Mouse (Mus musculus) stomach, embryonic 15.5 days (tissue): Measurements from ENCODE around the gene Ei24. TPM values are rescaled to one million over a fixed set of nuclear protein-coding genes. Genes with fewer than 3 reads are reported as not detected.

ENCODE experiments used
- ATAC-seq: fragments of 200-750 bp; cut with Nextera tagmentation; 2 replicates; pipeline ENCODE4 v1.8.0; 2017; ENCODE audit warnings: low read depth, moderate number of reproducible peaks, moderate TSS enrichment; ENCODE audit not compliant: insufficient read depth, low FRiP score
- H3K27ac ChIP-seq: fragments of 300-500 bp; sonication (generic); 2 replicates; pipeline ENCODE4 v1.5.1; 2015; ENCODE audit warnings: mild to moderate bottlenecking, inconsistent platforms
- H3K27me3 ChIP-seq: fragments of 300-500 bp; sonication (generic); replicated peaks from 2 replicates; pipeline ENCODE4 v1.6.1; 2015; ENCODE audit warnings: inconsistent platforms
- H3K36me3 ChIP-seq: fragments of 300-500 bp; sonication (generic); 2 replicates; pipeline ENCODE4 v1.6.1; 2015; ENCODE audit warnings: inconsistent platforms
- H3K4me1 ChIP-seq: fragments of 300-500 bp; sonication (generic); 2 replicates; pipeline ENCODE4 v1.6.1; 2015; ENCODE audit warnings: inconsistent platforms
- H3K4me2 ChIP-seq: fragments of 300-500 bp; sonication (generic); 2 replicates; pipeline ENCODE4 v1.6.1; 2015; ENCODE audit warnings: mild to moderate bottlenecking, inconsistent platforms
- H3K4me3 ChIP-seq: fragments of 300-500 bp; sonication (generic); replicated peaks from 2 replicates; pipeline ENCODE4 v1.5.1; 2015; ENCODE audit warnings: inconsistent platforms
- H3K9ac ChIP-seq: fragments of 300-500 bp; sonication (generic); 2 replicates; pipeline ENCODE4 v1.6.1; 2015; ENCODE audit warnings: inconsistent platforms
- H3K9me3 ChIP-seq: fragments of 300-500 bp; sonication (generic); 2 replicates; pipeline ENCODE4 v1.6.1; 2016; ENCODE audit warnings: inconsistent platforms
- WGBS: fragments of 180-500 bp; shearing (Covaris S2); methylation state at CpG from one replicate; pipeline ENCODE4 v1.1.7; 2015; 5-methylcytosine and 5-hydroxymethylcytosine counted together
- polyA plus RNA-seq: library from polyadenylated mRNA; unstranded; fragments of >200 nt; fragmentation: Nextera tagmentation; extraction: Ambion mirVana; gene quantifications from 2 replicates; pipeline ENCODE4 v1.2.1, GENCODE M21; 2015

Ei24 gene
- polyA plus RNA-seq, 1 experiment from 2014 or later = 94.8 TPM

DNA sequence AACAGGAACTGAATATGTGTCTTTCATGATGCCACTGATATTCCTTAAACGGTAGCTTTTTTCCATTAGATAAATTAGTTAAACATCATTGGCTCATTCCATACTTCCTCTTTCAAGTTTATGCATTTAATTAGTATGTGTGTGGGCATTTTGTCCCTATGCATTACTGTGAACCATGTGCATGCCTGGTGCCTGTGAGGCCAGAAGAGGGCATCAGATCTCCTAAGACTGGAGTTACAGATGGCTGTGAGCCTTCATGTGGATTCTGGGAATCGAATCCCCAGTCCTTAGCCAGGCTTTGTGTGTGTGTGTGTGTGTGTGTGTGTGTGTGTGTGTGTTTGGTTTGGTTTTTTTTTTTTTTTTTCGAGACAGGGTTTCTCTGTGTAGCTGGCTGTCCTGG is 17.3 kb upstream of the Ei24 start:
- H3K9me3 ChIP-seq = no peaks in the 10 kb centered on the region
- no peaks in the 10 kb centered on the region for H3K36me3 ChIP-seq
- H3K4me3 ChIP-seq = no peak overlapping the region
- no peak overlapping the region for H3K4me2 ChIP-seq
- H3K27me3 ChIP-seq = no peaks in the 10 kb centered on the region
- 51% methylated on average over 3 of the region's 3 CpGs for WGBS
- no peak overlapping the region for H3K9ac ChIP-seq
- H3K27ac ChIP-seq = no peak overlapping the region
- no peak for ATAC-seq
- no peaks in the 10 kb centered on the region for H3K4me1 ChIP-seq

DNA sequence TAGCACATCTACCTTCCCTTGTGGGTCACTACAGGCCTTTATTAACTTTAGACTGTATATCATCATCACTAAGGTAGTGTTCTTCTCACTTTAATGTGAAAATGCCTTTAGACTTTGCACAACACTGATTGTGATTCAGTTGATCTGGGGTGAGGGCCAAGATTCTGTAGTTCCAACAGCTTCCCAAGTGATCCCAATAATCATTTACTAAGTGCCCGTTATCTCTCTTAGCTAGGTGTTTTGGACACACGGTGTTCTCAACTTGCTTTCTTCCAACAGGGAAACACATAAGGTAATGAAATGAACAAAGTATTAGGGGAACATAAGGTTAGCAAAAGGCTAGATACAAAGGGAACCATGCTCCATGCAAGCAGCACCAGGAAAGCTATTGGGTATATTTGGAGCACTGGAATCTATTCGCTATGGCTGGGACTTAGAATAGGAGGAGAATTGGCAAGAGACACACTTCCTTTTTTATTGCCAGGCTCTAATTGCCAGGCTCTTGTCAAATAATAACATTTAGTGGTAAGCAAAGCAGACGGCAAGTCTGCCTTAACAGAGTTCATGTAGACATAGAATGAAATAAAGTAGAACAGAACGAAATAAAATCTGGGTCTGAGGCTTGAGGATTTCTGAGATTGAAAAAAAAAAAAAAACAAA is 11.1 kb upstream of the Ei24 start:
- 78% methylated on average over 5 of the region's 5 CpGs for WGBS
- no peak for ATAC-seq

GRCm38 (mm10) chr9:36805256-36805975 is 8.2 kb upstream of the Ei24 start:
- H3K9me3 ChIP-seq = no peaks in the 10 kb centered on the region
- no peak overlapping the region for H3K4me2 ChIP-seq
- no peaks in the 10 kb centered on the region for H3K4me1 ChIP-seq
- H3K36me3 ChIP-seq = no peaks in the 10 kb centered on the region
- 78% methylated on average over 3 of the region's 3 CpGs for WGBS
- ATAC-seq = no peak
- no peak overlapping the region for H3K4me3 ChIP-seq
- no peak overlapping the region for H3K27ac ChIP-seq
- H3K9ac ChIP-seq = no peak overlapping the region
- H3K27me3 ChIP-seq = no peaks in the 10 kb centered on the region

More for the DNA sequence above, 11.1 kb upstream of the Ei24 start:
- Histone ChIP-seq H3K27me3 (no peaks in the 10 kb centered on the region), H3K9ac (no peak overlapping the region), H3K4me3 (no peak overlapping the region), H3K4me1 (no peaks in the 10 kb centered on the region), H3K4me2 (no peak overlapping the region), H3K36me3 (no peaks in the 10 kb centered on the region), H3K27ac (no peak overlapping the region), H3K9me3 (no peaks in the 10 kb centered on the region)

DNA sequence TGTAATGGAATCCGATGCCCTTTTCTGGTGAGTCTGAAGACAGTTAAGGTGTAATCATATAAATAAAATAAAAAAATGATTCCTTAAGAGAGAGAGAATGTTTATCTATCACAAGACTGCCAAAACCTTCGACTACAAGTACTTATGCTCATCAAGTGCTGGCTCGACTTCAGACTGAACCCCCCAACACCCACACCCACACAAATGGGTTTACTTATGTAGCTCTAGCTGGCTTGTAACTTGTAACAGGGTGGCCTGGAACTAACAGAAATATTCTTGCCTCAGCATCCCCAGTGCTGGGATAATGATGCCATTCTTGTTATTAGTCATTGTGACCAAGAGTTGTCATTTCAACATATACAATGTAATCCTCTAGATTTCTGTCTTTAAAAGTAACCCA is 6.7 kb upstream of the Ei24 start:
- Histone ChIP-seq H3K36me3 (no peaks in the 10 kb centered on the region), H3K4me1 (no peaks in the 10 kb centered on the region), H3K4me3 (no peak overlapping the region), H3K9me3 (no peaks in the 10 kb centered on the region), H3K27ac (no peak overlapping the region), H3K4me2 (no peak overlapping the region), H3K9ac (no peak overlapping the region), H3K27me3 (no peaks in the 10 kb centered on the region)
- WGBS = 73% methylated on average over 3 of the region's 3 CpGs
- ATAC-seq = no peak

DNA sequence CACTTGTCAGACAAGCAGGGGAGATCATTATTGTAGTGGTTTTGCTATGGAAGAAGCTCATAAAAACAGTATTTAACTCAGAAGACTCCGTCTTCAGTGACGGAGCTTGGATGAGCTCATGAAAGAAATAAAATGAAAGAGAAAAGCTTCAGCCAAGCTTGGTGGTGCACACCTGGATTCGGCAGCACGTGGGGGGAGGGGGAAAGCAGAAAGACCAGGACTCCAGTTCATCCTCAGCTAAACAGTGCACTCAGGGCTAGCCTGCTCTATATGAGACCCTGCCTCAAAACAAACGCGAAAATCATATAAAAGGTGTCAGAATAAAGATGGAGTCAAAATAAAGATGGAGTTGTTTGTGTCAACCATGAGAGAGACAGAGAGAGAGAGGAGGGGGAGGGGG is 6.2 kb upstream of the Ei24 start:
- H3K27ac ChIP-seq = no peak overlapping the region
- no peaks in the 10 kb centered on the region for H3K9me3 ChIP-seq
- H3K27me3 ChIP-seq = no peaks in the 10 kb centered on the region
- no peak overlapping the region for H3K9ac ChIP-seq
- no peak overlapping the region for H3K4me3 ChIP-seq
- no peak for ATAC-seq
- H3K4me2 ChIP-seq = no peak overlapping the region
- H3K4me1 ChIP-seq = no peaks in the 10 kb centered on the region
- 74% methylated on average over 6 of the region's 6 CpGs for WGBS
- no peaks in the 10 kb centered on the region for H3K36me3 ChIP-seq

GRCm38 (mm10) chr9:36802951-36803350 is 5.8 kb upstream of the Ei24 start:
- no peak overlapping the region for H3K9ac ChIP-seq
- H3K27ac ChIP-seq = no peak overlapping the region
- H3K27me3 ChIP-seq = no peaks in the 10 kb centered on the region
- no peak overlapping the region for H3K4me3 ChIP-seq
- 87% methylated on average over 3 of the region's 3 CpGs for WGBS
- no peak overlapping the region for H3K4me2 ChIP-seq
- H3K36me3 ChIP-seq = no peaks in the 10 kb centered on the region
- no peak for ATAC-seq
- H3K9me3 ChIP-seq = no peaks in the 10 kb centered on the region
- H3K4me1 ChIP-seq = no peaks in the 10 kb centered on the region

DNA sequence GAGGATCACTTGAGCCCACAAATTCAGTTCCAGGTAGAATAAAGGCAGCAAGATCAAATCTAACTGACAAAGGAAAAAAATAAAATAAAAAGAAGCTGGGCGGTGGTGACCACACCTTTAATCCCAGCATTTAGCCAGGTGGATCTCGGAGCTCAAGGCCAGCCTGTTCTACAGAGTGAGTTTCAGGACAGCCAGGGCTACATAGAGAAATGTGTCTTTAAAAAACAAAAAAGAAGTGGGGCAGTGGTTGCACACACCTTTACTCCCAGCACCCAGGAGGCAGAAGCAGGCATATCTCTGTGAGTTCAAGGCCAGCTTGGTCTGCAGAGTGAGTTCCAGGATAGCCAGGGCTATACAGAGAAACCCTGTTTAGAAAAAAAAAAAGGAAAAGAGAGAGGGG is 4.8 kb upstream of the Ei24 start:
- no peak overlapping the region for H3K4me3 ChIP-seq
- WGBS = 79% methylated on average over 2 of the region's 2 CpGs
- ATAC-seq = no peak
- no peaks in the 10 kb centered on the region for H3K9me3 ChIP-seq
- no peak overlapping the region for H3K9ac ChIP-seq
- no peaks in the 10 kb centered on the region for H3K36me3 ChIP-seq
- H3K4me1 ChIP-seq = no peaks in the 10 kb centered on the region
- no peak overlapping the region for H3K27ac ChIP-seq
- H3K27me3 ChIP-seq = no peaks in the 10 kb centered on the region
- H3K4me2 ChIP-seq = no peak overlapping the region

GRCm38 (mm10) chr9:36796224-36796623 is 969 bp downstream of the Ei24 start:
- Histone ChIP-seq H3K36me3 (peaks cover 7% of the 10 kb centered on the region; the same call in 1 of the 2 replicates), H3K27ac (no peak overlapping the region), H3K9ac (peak overlapping the region; percentile 95; the same call in 1 of the 2 replicates), H3K4me1 (peaks cover 3% of the 10 kb centered on the region; the same call in 1 of the 2 replicates), H3K9me3 (no peaks in the 10 kb centered on the region), H3K4me2 (peak overlapping the region; percentile 75), H3K4me3 (peak overlapping the region; percentile 97), H3K27me3 (no peaks in the 10 kb centered on the region)
- 13% methylated on average over 5 of the region's 5 CpGs for WGBS
- ATAC-seq = no peak

- H3K4me3 ChIP-seq = no peak overlapping the region
Measured at GRCm38 (mm10) chr9:36795556-36795955, 1.6 kb downstream of the Ei24 start.

GRCm38 (mm10) chr9:36794487-36794886 is 2.7 kb downstream of the Ei24 start:
- no peak overlapping the region for H3K9ac ChIP-seq
- no peak for ATAC-seq
- 85% methylated on average over 2 of the region's 2 CpGs for WGBS

More at GRCm38 (mm10) chr9:36795556-36795955, 1.6 kb downstream of the Ei24 start:
- H3K9me3 ChIP-seq = no peaks in the 10 kb centered on the region
- H3K4me1 ChIP-seq = peaks cover 3% of the 10 kb centered on the region; the same call in 1 of the 2 replicates
- H3K4me2 ChIP-seq = no peak overlapping the region
- H3K9ac ChIP-seq = no peak overlapping the region
- WGBS = 75% methylated on average over 1 of the region's 1 CpGs
- H3K27ac ChIP-seq = no peak overlapping the region
- H3K36me3 ChIP-seq = peaks cover 9% of the 10 kb centered on the region; the same call in 1 of the 2 replicates
- no peaks in the 10 kb centered on the region for H3K27me3 ChIP-seq
- ATAC-seq = no peak

GRCm38 (mm10) chr9:36792191-36792590 is 5.0 kb downstream of the Ei24 start:
- Histone ChIP-seq H3K27ac (no peak overlapping the region), H3K9ac (no peak overlapping the region), H3K4me2 (no peak overlapping the region), H3K9me3 (no peaks in the 10 kb centered on the region), H3K4me3 (no peak overlapping the region), H3K4me1 (peaks cover 3% of the 10 kb centered on the region; the same call in 1 of the 2 replicates), H3K36me3 (peaks cover 30% of the 10 kb centered on the region), H3K27me3 (no peaks in the 10 kb centered on the region)
- WGBS = 90% methylated on average over 3 of the region's 3 CpGs
- no peak for ATAC-seq

More at GRCm38 (mm10) chr9:36794487-36794886, 2.7 kb downstream of the Ei24 start:
- Histone ChIP-seq H3K4me1 (peaks cover 3% of the 10 kb centered on the region; the same call in 1 of the 2 replicates), H3K36me3 (peaks cover 15% of the 10 kb centered on the region; the same call in 1 of the 2 replicates), H3K27ac (no peak overlapping the region), H3K9me3 (no peaks in the 10 kb centered on the region), H3K27me3 (no peaks in the 10 kb centered on the region), H3K4me2 (no peak overlapping the region), H3K4me3 (no peak overlapping the region)

DNA sequence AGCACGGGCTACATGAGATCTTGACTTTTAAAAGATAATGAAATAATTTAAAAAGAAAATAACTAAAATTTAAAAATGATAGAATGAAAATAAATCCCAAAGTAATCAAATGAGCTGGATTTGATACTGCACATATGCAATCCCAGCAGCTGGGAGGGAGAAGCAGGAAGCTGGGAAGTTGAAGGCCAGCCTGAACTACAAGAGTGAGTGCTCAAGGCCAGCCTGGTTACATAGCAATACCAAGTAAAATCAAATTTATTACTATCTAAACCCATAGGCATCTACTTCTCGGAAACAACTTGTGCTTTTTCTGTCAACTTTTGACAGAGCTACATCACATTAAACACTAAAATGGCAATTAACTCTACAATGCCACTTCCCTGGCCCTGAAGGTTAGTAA is 13.3 kb downstream of the Ei24 start:
- Histone ChIP-seq H3K4me2 (no peak overlapping the region), H3K36me3 (peaks cover 59% of the 10 kb centered on the region), H3K27ac (no peak overlapping the region), H3K27me3 (no peaks in the 10 kb centered on the region), H3K4me3 (no peak overlapping the region), H3K9me3 (no peaks in the 10 kb centered on the region), H3K9ac (no peak overlapping the region), H3K4me1 (no peaks in the 10 kb centered on the region)
- no peak for ATAC-seq
- WGBS = 81% methylated on average over 2 of the region's 2 CpGs
